Mouse (Mus musculus) forebrain, embryonic 16.5 days (tissue): ENCODE data around the gene Serpina6. TPM values are rescaled to one million over a fixed set of nuclear protein-coding genes. Genes with fewer than 3 reads are reported as not detected.
"Not testable (repeated sequence)": the region's sequence is repeated elsewhere in the genome, so short reads cannot be mapped to it uniquely, and the experiment has no call there.

Experiments used
- ATAC-seq: fragments of 200-750 bp; cut with Nextera tagmentation; 2 replicates; pipeline ENCODE4 v1.8.0; 2017; ENCODE audit warnings: mild to moderate bottlenecking, moderate library complexity
- H3K27ac ChIP-seq: fragments of 300-500 bp; sonication (generic); 2 replicates; pipeline ENCODE4 v1.5.1; 2014; ENCODE audit warnings: low read length, control low read depth
- H3K27me3 ChIP-seq: fragments of 300-500 bp; sonication (generic); replicated peaks from 2 replicates; pipeline ENCODE4 v1.6.1; 2014; ENCODE audit warnings: low read length; ENCODE audit not compliant: control insufficient read depth, insufficient read depth
- H3K36me3 ChIP-seq: fragments of 300-500 bp; sonication (generic); 2 replicates; pipeline ENCODE4 v1.6.1; 2014; ENCODE audit not compliant: control insufficient read depth, insufficient read depth
- H3K4me1 ChIP-seq: fragments of 300-500 bp; sonication (generic); replicated peaks from 2 replicates; pipeline ENCODE4 v1.6.1; 2014; ENCODE audit warnings: low read length; ENCODE audit not compliant: control insufficient read depth, insufficient read depth
- H3K4me2 ChIP-seq: fragments of 300-500 bp; sonication (generic); 2 replicates; pipeline ENCODE4 v1.6.1; 2014; ENCODE audit warnings: mild to moderate bottlenecking, low read length, control low read depth
- H3K4me3 ChIP-seq: fragments of 300-500 bp; sonication (generic); replicated peaks from 2 replicates; pipeline ENCODE4 v1.5.1; 2014; ENCODE audit warnings: mild to moderate bottlenecking, low read length, control low read depth
- H3K9ac ChIP-seq: fragments of 300-500 bp; sonication (generic); replicated peaks from 2 replicates; pipeline ENCODE4 v1.6.1; 2014; ENCODE audit warnings: low read depth, low read length, control low read depth
- H3K9me3 ChIP-seq: fragments of 300-500 bp; sonication (generic); 2 replicates; pipeline ENCODE4 v1.6.1; 2016; ENCODE audit warnings: low read length; ENCODE audit not compliant: control insufficient read depth
- WGBS: fragments of 180-500 bp; shearing (Covaris S2); extraction: QIAGEN DNeasy Blood & Tissue Kit; methylation state at CpG from one replicate; pipeline ENCODE4 v1.1.7; 2014; 5-methylcytosine and 5-hydroxymethylcytosine counted together
- polyA plus RNA-seq: library from polyadenylated mRNA; unstranded; fragments of >200 nt; fragmentation: Nextera tagmentation; extraction: Ambion mirVana; gene quantifications from 2 replicates; pipeline ENCODE4 v1.2.1, GENCODE M21; 2015

Gene Serpina6
- polyA plus RNA-seq, 1 experiment from 2014 or later: not detected

GRCm38 (mm10) chr12:103683775-103684174 is 26.8 kb upstream of the Serpina6 start:
- ATAC-seq: no peak
- no peaks in the 10 kb centered on the region for H3K4me1 ChIP-seq
- H3K9ac ChIP-seq: no peak overlapping the region
- H3K27ac ChIP-seq: no peak overlapping the region
- H3K27me3 ChIP-seq: no peaks in the 10 kb centered on the region
- 74% methylated on average over 4 of the region's 4 CpGs for WGBS
- no peak overlapping the region for H3K4me3 ChIP-seq
- no peaks in the 10 kb centered on the region for H3K9me3 ChIP-seq
- H3K36me3 ChIP-seq: no peaks in the 10 kb centered on the region
- H3K4me2 ChIP-seq: no peak overlapping the region

GRCm38 (mm10) chr12:103681739-103682138 is 24.7 kb upstream of the Serpina6 start:
- Histone ChIP-seq H3K9ac (no peak overlapping the region), H3K36me3 (no peaks in the 10 kb centered on the region), H3K4me3 (no peak overlapping the region), H3K4me1 (no peaks in the 10 kb centered on the region), H3K9me3 (no peaks in the 10 kb centered on the region), H3K4me2 (no peak overlapping the region), H3K27me3 (no peaks in the 10 kb centered on the region), H3K27ac (no peak overlapping the region)
- WGBS: 75% methylated on average over 2 of the region's 2 CpGs
- ATAC-seq: no peak

GRCm38 (mm10) chr12:103681169-103681568 is 24.2 kb upstream of the Serpina6 start:
- no peaks in the 10 kb centered on the region for H3K9me3 ChIP-seq
- no peak overlapping the region for H3K4me2 ChIP-seq
- H3K27me3 ChIP-seq: no peaks in the 10 kb centered on the region
- ATAC-seq: no peak
- H3K4me1 ChIP-seq: no peaks in the 10 kb centered on the region
- H3K36me3 ChIP-seq: no peaks in the 10 kb centered on the region
- no peak overlapping the region for H3K9ac ChIP-seq
- no peak overlapping the region for H3K4me3 ChIP-seq
- WGBS: 73% methylated on average over 2 of the region's 2 CpGs
- no peak overlapping the region for H3K27ac ChIP-seq

GRCm38 (mm10) chr12:103679853-103680252 is 22.8 kb upstream of the Serpina6 start:
- H3K4me1 ChIP-seq, H3K27ac ChIP-seq, H3K4me3 ChIP-seq, H3K9me3 ChIP-seq, ATAC-seq, H3K36me3 ChIP-seq, H3K9ac ChIP-seq, H3K4me2 ChIP-seq, H3K27me3 ChIP-seq: not testable (repeated sequence)
- WGBS: 100% methylated on average over 1 of the region's 1 CpGs

- H3K4me3 ChIP-seq: no peak within 1 kb of the TSS
- H3K9ac ChIP-seq: no peak within 1 kb of the TSS
- H3K36me3 ChIP-seq: no peaks in the 10 kb centered on the region
- WGBS: 89% methylated on average over 1 of the region's 1 CpGs
- no peak within 1 kb of the TSS for H3K27ac ChIP-seq
- H3K4me1 ChIP-seq: no peaks in the 10 kb centered on the region
- H3K4me2 ChIP-seq: no peak within 1 kb of the TSS
- no peak for ATAC-seq
- H3K27me3 ChIP-seq: no peaks in the 10 kb centered on the region
- no peaks in the 10 kb centered on the region for H3K9me3 ChIP-seq
These were observed 19.0 kb upstream of the Serpina6 start, which contains the start of gene Serpina16 for GRCm38 (mm10) chr12:103676039-103676438. Serpina16 (minus strand) TSS chr12:103676139.

- no peak for ATAC-seq
- Histone ChIP-seq H3K4me3 (no peak overlapping the region), H3K27ac (no peak overlapping the region), H3K4me2 (no peak overlapping the region), H3K27me3 (no peaks in the 10 kb centered on the region), H3K4me1 (no peaks in the 10 kb centered on the region; the same call in 1 of the 2 replicates), H3K36me3 (no peaks in the 10 kb centered on the region), H3K9me3 (no peaks in the 10 kb centered on the region), H3K9ac (no peak overlapping the region)
- WGBS: 95% methylated on average over 2 of the region's 2 CpGs
These were observed 16.2 kb upstream of the Serpina6 start for GRCm38 (mm10) chr12:103673179-103673578.

GRCm38 (mm10) chr12:103671483-103671882 is 14.5 kb upstream of the Serpina6 start:
- no peaks in the 10 kb centered on the region for H3K27me3 ChIP-seq
- H3K9me3 ChIP-seq: no peaks in the 10 kb centered on the region
- no peaks in the 10 kb centered on the region for H3K36me3 ChIP-seq
- H3K4me3 ChIP-seq: no peak overlapping the region
- H3K4me1 ChIP-seq: no peaks in the 10 kb centered on the region; the same call in 1 of the 2 replicates
- no peak overlapping the region for H3K27ac ChIP-seq
- 80% methylated on average over 3 of the region's 3 CpGs for WGBS
- no peak overlapping the region for H3K9ac ChIP-seq
- ATAC-seq: no peak
- H3K4me2 ChIP-seq: no peak overlapping the region

- H3K4me1 ChIP-seq: no peaks in the 10 kb centered on the region; the same call in 1 of the 2 replicates
- 74% methylated on average over 2 of the region's 2 CpGs for WGBS
- no peak overlapping the region for H3K4me2 ChIP-seq
- H3K27me3 ChIP-seq: no peaks in the 10 kb centered on the region
- ATAC-seq: no peak
- no peaks in the 10 kb centered on the region for H3K9me3 ChIP-seq
- H3K27ac ChIP-seq: no peak overlapping the region
- H3K9ac ChIP-seq: no peak overlapping the region
- H3K4me3 ChIP-seq: no peak overlapping the region
- no peaks in the 10 kb centered on the region for H3K36me3 ChIP-seq
These were observed 14.0 kb upstream of the Serpina6 start for GRCm38 (mm10) chr12:103670964-103671363.

- H3K9me3 ChIP-seq: no peaks in the 10 kb centered on the region
- no peaks in the 10 kb centered on the region for H3K27me3 ChIP-seq
- H3K9ac ChIP-seq: no peak overlapping the region
- H3K4me1 ChIP-seq: no peaks in the 10 kb centered on the region; the same call in 1 of the 2 replicates
- H3K4me2 ChIP-seq: no peak overlapping the region
- H3K27ac ChIP-seq: no peak overlapping the region
- H3K36me3 ChIP-seq: no peaks in the 10 kb centered on the region
- 67% methylated on average over 5 of the region's 5 CpGs for WGBS
- ATAC-seq: peak; percentile 77
- no peak overlapping the region for H3K4me3 ChIP-seq
These were observed 13.3 kb upstream of the Serpina6 start for GRCm38 (mm10) chr12:103670344-103670743.

- no peaks in the 10 kb centered on the region for H3K36me3 ChIP-seq
- H3K9me3 ChIP-seq: no peaks in the 10 kb centered on the region
- no peaks in the 10 kb centered on the region for H3K27me3 ChIP-seq
- 96% methylated on average over 3 of the region's 3 CpGs for WGBS
- no peak for ATAC-seq
- no peaks in the 10 kb centered on the region for H3K4me1 ChIP-seq
- H3K4me3 ChIP-seq: no peak overlapping the region
- no peak overlapping the region for H3K27ac ChIP-seq
- H3K9ac ChIP-seq: no peak overlapping the region
- H3K4me2 ChIP-seq: no peak overlapping the region
These were observed 8.3 kb upstream of the Serpina6 start for GRCm38 (mm10) chr12:103665286-103665685.
